In the genomic region with DNA sequence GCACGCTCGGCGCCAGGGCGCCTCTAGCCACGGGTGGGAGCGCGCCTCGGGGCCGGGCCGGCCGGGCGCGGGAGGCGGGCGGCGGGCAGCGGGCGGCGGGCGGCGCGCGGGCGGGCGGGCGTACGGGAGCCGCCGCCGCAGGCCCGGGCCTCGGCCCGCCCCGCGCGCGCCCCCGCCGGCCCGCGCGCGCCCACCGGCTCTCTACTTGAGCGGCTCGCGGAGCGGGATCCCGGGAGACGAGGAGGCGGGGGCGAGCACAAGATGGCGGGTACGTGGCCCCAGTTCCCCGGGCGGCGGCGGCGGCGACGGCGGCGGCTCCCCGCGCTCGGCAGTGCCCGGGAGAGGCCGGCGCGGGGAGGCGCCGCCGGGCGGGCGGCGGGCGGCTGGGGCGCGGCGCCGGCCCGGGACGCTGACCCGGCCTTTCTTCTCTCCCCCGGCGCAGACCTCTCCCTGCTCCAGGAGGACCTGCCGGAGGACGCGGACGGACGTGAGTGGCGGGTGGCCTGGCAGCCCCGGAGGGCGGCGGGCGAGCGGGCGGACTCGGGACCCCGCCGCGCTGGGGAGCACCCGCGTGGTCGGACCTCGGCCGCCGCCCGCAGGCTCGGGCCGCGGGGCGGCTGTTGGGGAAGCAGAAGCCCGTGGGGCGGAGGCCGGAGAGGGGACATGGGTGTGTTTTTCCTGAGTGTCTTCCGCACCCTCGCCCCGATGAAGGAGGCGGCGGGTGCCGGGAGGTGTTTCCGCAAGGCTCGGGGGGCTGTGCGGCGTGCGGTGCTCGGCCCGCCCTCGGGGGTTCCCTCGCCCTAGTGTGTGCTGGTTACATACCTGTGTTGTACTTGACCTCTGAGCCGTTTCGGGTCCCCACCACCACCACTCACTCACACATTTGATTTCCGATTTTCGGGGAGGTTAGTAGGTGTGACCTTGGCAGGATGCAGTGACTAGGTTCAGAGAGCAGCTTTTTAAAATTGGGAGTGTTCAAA, we compare ENCODE assay signal across 8 mouse cellular contexts. TPM values are rescaled to one million over a fixed set of nuclear protein-coding genes. Genes with fewer than 3 reads are reported as not detected.
A peak's percentile ranks its signal among the peaks of the same experiment; 100 is the strongest.
DNase-seq lines count a peak whose midpoint lies in the region; ATAC-seq and TF ChIP-seq lines count a peak whose summit lies in the region.

No protein-coding gene starts in this region.

- ATAC-seq in cerebellum, adult (ENCODE audit: insufficient number of reproducible peaks, low FRiP score, low TSS enrichment), result peak; percentile 53
- ATAC-seq in forebrain, embryonic 14.5 days, result peak; percentile 67
- ATAC-seq in lung, embryonic 15.5 days (ENCODE audit: borderline replicate concordance, extremely low read depth, low FRiP score, low TSS enrichment), result peak; percentile 74
- peak; percentile 17; the same call in 1 of the 2 replicates for ATAC-seq in neutrophil, adult 5-6 weeks (ENCODE audit: extremely low read depth, insufficient number of reproducible peaks, low FRiP score, poor library complexity, severe bottlenecking)

- intact Hi-C loops in heart, postnatal 25 days (cut with DNase I), result loop anchor here (5.0 kb wide), 1 partner anchor 171 kb away; a partner anchor contains a TSS

- WGBS in forebrain, embryonic 14.5 days, result under 1% methylated on average over 71 of the region's 135 CpGs
- WGBS in lung, embryonic 15.5 days, result 1% methylated on average over 47 of the region's 135 CpGs

- peak overlapping the region; percentile 90 to 99 for H3K4me3 ChIP-seq in ES-E14 (ENCODE audit: insufficient read depth in 1 of 2, low read depth in 1 of 2, low read length in 2 of 2, poor library complexity in 1 of 2, severe bottlenecking in 1 of 2)
- peak overlapping the region; percentile 93 for H3K4me3 ChIP-seq in forebrain, embryonic 14.5 days (ENCODE audit: low read depth, low read length)
- peak overlapping the region; percentile 94 for H3K4me3 ChIP-seq in lung, embryonic 15.5 days

- H3K36me3 ChIP-seq in ES-E14 (ENCODE audit: control insufficient read depth, insufficient read depth, low read length, poor library complexity, severe bottlenecking), result peaks cover 2% of the 10 kb centered on the region; the same call in 1 of the 2 replicates
- H3K36me3 ChIP-seq in forebrain, embryonic 14.5 days (ENCODE audit: control insufficient read depth, insufficient read depth, low read length), result peaks cover 5% of the 10 kb centered on the region; the same call in 1 of the 2 replicates
- H3K36me3 ChIP-seq in lung, embryonic 15.5 days, result peaks cover 4% of the 10 kb centered on the region; the same call in 1 of the 2 replicates

- H3K27me3 ChIP-seq in forebrain, embryonic 14.5 days (replicated peaks; ENCODE audit: control insufficient read depth, insufficient read depth, low read length), result no peaks in the 10 kb centered on the region
- no peaks in the 10 kb centered on the region for H3K27me3 ChIP-seq in lung, embryonic 15.5 days

- no peak for DNase-seq in ES-E14 (ENCODE audit: low read depth, low spot score)
- DNase-seq in forebrain, embryonic 14.5 days (ENCODE audit: low spot score), result peak; percentile 89
- peak; percentile 59 for DNase-seq in heart, postnatal 25 days (ENCODE audit: low spot score)
- DNase-seq in layer of hippocampus, adult 18-20 months (ENCODE audit: low spot score in 2 of 2), result peak; percentile 64 to 70
- DNase-seq in testis, postnatal 14 days (ENCODE audit: low spot score), result peak; percentile 81

- H3K4me1 ChIP-seq in ES-E14 (ENCODE audit: control insufficient read depth in 2 of 2, insufficient read depth in 2 of 2, low read length in 2 of 2, poor library complexity in 1 of 2), result peaks cover 6 to 8% of the 10 kb centered on the region in 2 experiments; a peak in 3 of 4 replicates
- H3K4me1 ChIP-seq in forebrain, embryonic 14.5 days (ENCODE audit: control insufficient read depth, insufficient read depth, low read length), result peaks cover 13% of the 10 kb centered on the region
- peaks cover 35% of the 10 kb centered on the region for H3K4me1 ChIP-seq in lung, embryonic 15.5 days

- peak overlapping the region; percentile 24 for H3K27ac ChIP-seq in ES-E14 (ENCODE audit: insufficient read depth, low read depth, low read length, poor library complexity, severe bottlenecking)
- H3K27ac ChIP-seq in forebrain, embryonic 14.5 days (ENCODE audit: low read depth, low read length), result peak overlapping the region; percentile 99
- H3K27ac ChIP-seq in lung, embryonic 15.5 days, result peak overlapping the region; percentile 96

- H3K4me2 ChIP-seq in forebrain, embryonic 14.5 days (ENCODE audit: low read length), result peak overlapping the region; percentile 70
- peak overlapping the region; percentile 66 for H3K4me2 ChIP-seq in lung, embryonic 15.5 days

- in situ Hi-C loops in ES-E14 (cut with MboI; ENCODE audit: low sequenced_read_pairs in 2 of 2, unreplicated experiment in 2 of 2), result no loop called here

- H3K9ac ChIP-seq in ES-E14 (ENCODE audit: insufficient read depth, low read depth, low read length, poor library complexity, severe bottlenecking), result peak overlapping the region; percentile 99
- peak overlapping the region; percentile 99 for H3K9ac ChIP-seq in forebrain, embryonic 14.5 days (ENCODE audit: low read length)
- peak overlapping the region; percentile 99 for H3K9ac ChIP-seq in lung, embryonic 15.5 days

- H3K9me3 ChIP-seq in ES-E14 (ENCODE audit: control insufficient read depth, insufficient read depth, low read depth, low read length), result no peaks in the 10 kb centered on the region
- no peaks in the 10 kb centered on the region for H3K9me3 ChIP-seq in forebrain, embryonic 14.5 days (replicated peaks; ENCODE audit: control insufficient read depth, low read length)
- no peaks in the 10 kb centered on the region for H3K9me3 ChIP-seq in lung, embryonic 15.5 days

TF ChIP-seq in ES-E14, 5 proteins besides CTCF, POLR2A, EP300 and RAD21:
- TF ChIP-seq ZNF384 (IDR thresholded peaks at IDR 0.05; ENCODE audit: low read depth, low read length) (no peak), CHD2 (IDR thresholded peaks at IDR 0.05; ENCODE audit: low read depth, low read length) (no peak), HCFC1 (IDR thresholded peaks at IDR 0.05; ENCODE audit: borderline replicate concordance, insufficient read depth, low read length) (no peak), MAFK (IDR thresholded peaks at IDR 0.05; ENCODE audit: insufficient read depth, low read depth, low read length) (no peak), ZC3H11A (IDR thresholded peaks at IDR 0.05; ENCODE audit: borderline replicate concordance, low read depth, low read length) (no peak)
TF ChIP-seq in ES-E14: peak in this region for 0.

RNA-seq across cellular contexts. Expression of a gene that starts 1.1 kb away (rescaled TPM):
- total RNA-seq in ES-E14 (2012; rRNA removed), result 40.3 and 48.9 TPM in 2 replicates
- 37.1 and 43.4 TPM in 2 replicates for polyA plus RNA-seq in forebrain, embryonic 14.5 days (2014; fragmentation: Nextera tagmentation; extraction: Ambion mirVana)
- 10 to 100 TPM; 41.7 to 48.5 TPM for total RNA-seq in heart, postnatal 25 days (2021)
- total RNA-seq in layer of hippocampus, adult 18-20 months (2021), result 10 to 100 TPM; 26.3 to 36.5 TPM
- 42.2 and 42.8 TPM in 2 replicates for polyA plus RNA-seq in lung, embryonic 15.5 days (2015; fragmentation: Nextera tagmentation; extraction: Ambion mirVana)
- total RNA-seq in neutrophil, adult 5-6 weeks (2017), result 111 and 121 TPM in 2 replicates

RNA-seq across cellular contexts. Expression of a gene that starts 10.9 kb away (rescaled TPM):
- 16.4 and 22.8 TPM in 2 replicates for total RNA-seq in ES-E14 (2012; rRNA removed)
- polyA plus RNA-seq in forebrain, embryonic 14.5 days (2014; fragmentation: Nextera tagmentation; extraction: Ambion mirVana), result 88.8 and 92.6 TPM in 2 replicates
- total RNA-seq in heart, postnatal 25 days (2021), result 10 to 100 TPM; 18.9 to 19.2 TPM
- 10 to 100 TPM; 52.0 to 55.6 TPM for total RNA-seq in layer of hippocampus, adult 18-20 months (2021)
- 36.3 and 36.7 TPM in 2 replicates for polyA plus RNA-seq in lung, embryonic 15.5 days (2015; fragmentation: Nextera tagmentation; extraction: Ambion mirVana)
- 90.1 and 93.1 TPM in 2 replicates for total RNA-seq in neutrophil, adult 5-6 weeks (2017)

Comparison
In these comparisons a context has a peak if more than half of its experiments do, and no peak if none do; other contexts are left out.
1. H3K27ac ChIP-seq: peak in every context shown above with its lines; median percentile 99 in forebrain, embryonic 14.5 days; 96 in lung, embryonic 15.5 days; 24 in ES-E14.
2. ATAC-seq: peak in every context shown above with its lines; median percentile 74 in lung, embryonic 15.5 days; 67 in forebrain, embryonic 14.5 days; 53 in cerebellum, adult; 17 in neutrophil, adult 5-6 weeks.